ENCODE assay signal across 9 mouse cellular contexts in the genomic region with DNA sequence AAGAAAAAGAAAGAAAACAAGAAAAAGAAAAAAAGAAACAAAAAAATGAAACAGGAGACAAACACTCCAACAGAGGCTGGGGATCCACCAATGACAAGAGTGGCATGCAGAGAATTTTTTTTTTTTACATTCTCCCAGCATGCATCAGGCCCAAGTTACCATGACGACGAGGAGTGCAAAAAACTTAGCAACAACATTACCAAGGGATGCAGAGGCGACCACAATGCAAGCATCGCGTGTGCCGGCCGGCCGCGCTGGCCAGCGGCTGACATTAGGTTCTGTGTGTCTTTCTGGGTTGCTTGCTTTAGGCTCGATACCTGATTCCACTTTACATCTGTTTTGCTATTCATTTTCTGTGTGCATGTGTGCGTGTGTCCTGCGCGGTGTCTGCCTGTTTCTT. TPM values are rescaled to one million over a fixed set of nuclear protein-coding genes. Genes with fewer than 3 reads are reported as not detected.
DNase-seq lines count a peak whose midpoint lies in the region; ATAC-seq lines count a peak whose summit lies in the region.
"Had no signal": no experiment of that assay in that cellular context is flagged by ENCODE, and none has a peak within 500 bp of the region (broad histone marks: within the 10 kb centered on the region; RNA-seq: fewer than 3 reads in every experiment).

No protein-coding gene starts in this region.

- peak; percentile 63 for DNase-seq in neural tube, embryonic 11.5 days (ENCODE audit: low spot score)
- no peak for DNase-seq in neural tube, embryonic 10.5 days (ENCODE audit: extremely low spot score, low spot score)
- DNase-seq in forebrain, embryonic 10.5 days (ENCODE audit: extremely low spot score, low spot score), result peak; percentile 41
- DNase-seq in lung, postnatal 25 days (ENCODE audit: low spot score), result peak; percentile 40
- DNase-seq in thymus, postnatal 10 days (ENCODE audit: low spot score in 2 of 2), result peak; percentile 50 to 59
- no peak for DNase-seq in heart, postnatal 25 days (ENCODE audit: low spot score)
- DNase-seq: liver, embryonic 13.5 days had no signal

- intact Hi-C loops in heart, postnatal 25 days (cut with DNase I), result no loop called here

- H3K9me3 ChIP-seq in neural tube, embryonic 11.5 days (ENCODE audit: control insufficient read depth, low read length), result no peaks in the 10 kb centered on the region
- no peaks in the 10 kb centered on the region for H3K9me3 ChIP-seq in forebrain, embryonic 10.5 days
- H3K9me3 ChIP-seq: liver, embryonic 13.5 days had no signal

- 66% methylated on average over 14 of the region's 14 CpGs for WGBS in neural tube, embryonic 11.5 days
- WGBS in forebrain, embryonic 10.5 days, result 75% methylated on average over 14 of the region's 14 CpGs

- H3K9ac ChIP-seq in neural tube, embryonic 11.5 days (ENCODE audit: low read length), result no peak overlapping the region
- H3K9ac ChIP-seq: liver, embryonic 13.5 days had no signal

- H3K4me3 ChIP-seq in neural tube, embryonic 11.5 days (ENCODE audit: low read depth, low read length), result no peak overlapping the region
- H3K4me3 ChIP-seq in forebrain, embryonic 10.5 days, result no peak overlapping the region
- H3K4me3 ChIP-seq: liver, embryonic 13.5 days had no signal

- ATAC-seq in neural tube, embryonic 11.5 days (ENCODE audit: insufficient read depth, low FRiP score, low TSS enrichment), result peak; percentile 25; the same call in 1 of the 2 replicates
- no peak for ATAC-seq in megakaryocyte, adult 5-6 weeks (ENCODE audit: poor library complexity, severe bottlenecking)
- ATAC-seq in cerebellum, adult (ENCODE audit: insufficient number of reproducible peaks, low FRiP score, low TSS enrichment), result no peak

- H3K4me2 ChIP-seq in neural tube, embryonic 11.5 days (ENCODE audit: low read depth), result no peak overlapping the region
- H3K4me2 ChIP-seq: liver, embryonic 13.5 days had no signal

- no peaks in the 10 kb centered on the region for H3K27me3 ChIP-seq in neural tube, embryonic 11.5 days (ENCODE audit: control insufficient read depth, insufficient read depth, low read length)
- H3K27me3 ChIP-seq in forebrain, embryonic 10.5 days (ENCODE audit: poor library complexity, severe bottlenecking), result no peaks in the 10 kb centered on the region
- H3K27me3 ChIP-seq: liver, embryonic 13.5 days had no signal

- H3K4me1 ChIP-seq in neural tube, embryonic 11.5 days (ENCODE audit: control insufficient read depth, insufficient read depth, low read length), result peaks cover 3% of the 10 kb centered on the region; the same call in 1 of the 2 replicates
- H3K4me1 ChIP-seq in forebrain, embryonic 10.5 days, result peaks cover 25% of the 10 kb centered on the region

- H3K36me3 ChIP-seq in neural tube, embryonic 11.5 days (ENCODE audit: control insufficient read depth, insufficient read depth, low read length), result peaks cover 36% of the 10 kb centered on the region
- H3K36me3 ChIP-seq in forebrain, embryonic 10.5 days (replicated peaks), result peaks cover 97% of the 10 kb centered on the region

- no peak overlapping the region for H3K27ac ChIP-seq in neural tube, embryonic 11.5 days (ENCODE audit: low read depth, low read length)
- H3K27ac ChIP-seq in forebrain, embryonic 10.5 days, result no peak overlapping the region
- H3K27ac ChIP-seq: liver, embryonic 13.5 days had no signal

RNA-seq across cellular contexts. Expression of a gene that starts 30.9 kb away (rescaled TPM):
- polyA plus RNA-seq in neural tube, embryonic 11.5 days (2014; fragmentation: Nextera tagmentation; extraction: Ambion mirVana), result 164 and 174 TPM in 2 replicates
- 80.3 and 91.5 TPM in 2 replicates for polyA plus RNA-seq in forebrain, embryonic 10.5 days (2016; fragmentation: Nextera tagmentation; extraction: Ambion mirVana)
- total RNA-seq in megakaryocyte, adult 5-6 weeks (2015), result 18.1 and 18.6 TPM in 2 replicates
- total RNA-seq in megakaryocyte, adult 5-6 weeks (2017), result 17.3 and 52.6 TPM in 2 replicates
- 10 to 100 TPM; 42.2 to 52.2 TPM for total RNA-seq in heart, postnatal 25 days (2021)

Comparison
In these comparisons a context has a peak if more than half of its experiments do, and no peak if none do; other contexts are left out.
1. DNase-seq: peak in neural tube, embryonic 11.5 days (single experiment), forebrain, embryonic 10.5 days (single experiment), lung, postnatal 25 days (single experiment) and thymus, postnatal 10 days (2 of 2); none in neural tube, embryonic 10.5 days (single experiment) and heart, postnatal 25 days (single experiment).